Mouse (Mus musculus) hindbrain, embryonic 13.5 days (tissue): ENCODE measurements around the gene Phldb3. TPM values are rescaled to one million over a fixed set of nuclear protein-coding genes. Genes with fewer than 3 reads are reported as not detected.

Experiments used
- ATAC-seq: fragments of 200-750 bp; cut with Nextera tagmentation; 2 replicates; pipeline ENCODE4 v1.8.0; 2017; ENCODE audit warnings: moderate TSS enrichment; ENCODE audit not compliant: low FRiP score
- H3K27ac ChIP-seq: fragments of 300-500 bp; sonication (generic); 2 replicates; pipeline ENCODE4 v1.5.1; 2015; ENCODE audit warnings: inconsistent platforms, mild to moderate bottlenecking, moderate library complexity
- H3K27me3 ChIP-seq: fragments of 300-500 bp; sonication (generic); 2 replicates; pipeline ENCODE4 v1.6.1; 2015; ENCODE audit warnings: mild to moderate bottlenecking, inconsistent platforms
- H3K36me3 ChIP-seq: fragments of 300-500 bp; sonication (generic); 2 replicates; pipeline ENCODE4 v1.6.1; 2015; ENCODE audit warnings: mild to moderate bottlenecking, inconsistent platforms
- H3K4me1 ChIP-seq: fragments of 300-500 bp; sonication (generic); replicated peaks from 2 replicates; pipeline ENCODE4 v1.6.1; 2015; ENCODE audit warnings: inconsistent platforms
- H3K4me2 ChIP-seq: fragments of 300-500 bp; sonication (generic); 2 replicates; pipeline ENCODE4 v1.6.1; 2015; ENCODE audit warnings: inconsistent platforms, mild to moderate bottlenecking, moderate library complexity
- H3K4me3 ChIP-seq: fragments of 300-500 bp; sonication (generic); 2 replicates; pipeline ENCODE4 v1.5.1; 2015; ENCODE audit warnings: mild to moderate bottlenecking, inconsistent platforms
- H3K9ac ChIP-seq: fragments of 300-500 bp; sonication (generic); 2 replicates; pipeline ENCODE4 v1.6.1; 2015; ENCODE audit warnings: mild to moderate bottlenecking, inconsistent platforms
- H3K9me3 ChIP-seq: fragments of 300-500 bp; sonication (generic); 2 replicates; pipeline ENCODE4 v1.6.1; 2016; ENCODE audit warnings: inconsistent platforms
- WGBS: fragments of 180-500 bp; shearing (Covaris S2); methylation state at CpG from one replicate; pipeline ENCODE4 v1.1.7; 2015; 5-methylcytosine and 5-hydroxymethylcytosine counted together
- polyA plus RNA-seq: library from polyadenylated mRNA; unstranded; fragments of >200 nt; fragmentation: Nextera tagmentation; extraction: Ambion mirVana; gene quantifications from 2 replicates; pipeline ENCODE4 v1.2.1, GENCODE M21; 2015

Phldb3 gene
- polyA plus RNA-seq, 1 experiment from 2014 or later: not detected

- 11% methylated on average over 9 of the region's 9 CpGs for WGBS
- H3K4me2 ChIP-seq: no peak overlapping the region
- no peak overlapping the region for H3K4me3 ChIP-seq
- H3K36me3 ChIP-seq: no peaks in the 10 kb centered on the region
- peaks cover 11% of the 10 kb centered on the region for H3K4me1 ChIP-seq
- H3K27ac ChIP-seq: no peak overlapping the region
- no peak for ATAC-seq
- no peak overlapping the region for H3K9ac ChIP-seq
- no peaks in the 10 kb centered on the region for H3K9me3 ChIP-seq
- H3K27me3 ChIP-seq: peaks cover 51% of the 10 kb centered on the region
These were observed 31.9 kb downstream of the Phldb3 start for GRCm38 (mm10) chr7:24642491-24642890.

- no peak for ATAC-seq
- H3K9me3 ChIP-seq: no peaks in the 10 kb centered on the region
- no peak overlapping the region for H3K4me3 ChIP-seq
- H3K4me2 ChIP-seq: no peak overlapping the region
- no peak overlapping the region for H3K9ac ChIP-seq
- peaks cover 31% of the 10 kb centered on the region for H3K27me3 ChIP-seq
- no peak overlapping the region for H3K27ac ChIP-seq
- no peaks in the 10 kb centered on the region for H3K36me3 ChIP-seq
- no peaks in the 10 kb centered on the region for H3K4me1 ChIP-seq
- 86% methylated on average over 6 of the region's 6 CpGs for WGBS
These were observed 33.9 kb downstream of the Phldb3 start for GRCm38 (mm10) chr7:24644492-24644891.

DNA sequence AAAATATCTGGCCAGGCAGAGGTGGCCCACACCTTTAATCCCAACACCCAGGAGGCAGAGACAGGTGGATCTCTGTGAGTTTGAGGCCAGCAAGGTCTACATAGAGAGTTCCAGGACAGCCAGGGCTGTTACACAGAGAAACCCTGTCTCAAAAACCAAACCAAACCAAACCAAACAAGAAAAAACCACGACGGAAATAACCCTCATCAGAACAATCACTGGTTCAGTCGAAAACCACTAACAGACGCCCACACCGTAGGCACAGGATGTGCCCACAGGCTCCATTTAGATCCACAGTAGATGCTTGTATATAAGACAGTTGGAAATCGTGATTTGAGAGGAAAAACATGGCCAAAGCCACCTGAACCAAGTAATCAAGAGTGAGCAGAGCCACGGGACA lies 34.4 kb downstream of the Phldb3 start:
- no peak for ATAC-seq

GRCm38 (mm10) chr7:24646486-24646885 lies 35.9 kb downstream of the Phldb3 start:
- H3K27me3 ChIP-seq: peaks cover 14% of the 10 kb centered on the region
- no peak overlapping the region for H3K9ac ChIP-seq
- no peak overlapping the region for H3K27ac ChIP-seq
- 83% methylated on average over 7 of the region's 7 CpGs for WGBS
- H3K4me2 ChIP-seq: no peak overlapping the region
- H3K4me3 ChIP-seq: no peak overlapping the region
- H3K36me3 ChIP-seq: no peaks in the 10 kb centered on the region
- no peaks in the 10 kb centered on the region for H3K4me1 ChIP-seq
- no peaks in the 10 kb centered on the region for H3K9me3 ChIP-seq
- no peak for ATAC-seq

More for the DNA sequence above, 34.4 kb downstream of the Phldb3 start:
- H3K27me3 ChIP-seq: peaks cover 26% of the 10 kb centered on the region
- no peaks in the 10 kb centered on the region for H3K36me3 ChIP-seq
- no peaks in the 10 kb centered on the region for H3K9me3 ChIP-seq
- no peak overlapping the region for H3K4me2 ChIP-seq
- H3K27ac ChIP-seq: no peak overlapping the region
- 77% methylated on average over 7 of the region's 7 CpGs for WGBS
- no peaks in the 10 kb centered on the region for H3K4me1 ChIP-seq
- H3K9ac ChIP-seq: no peak overlapping the region
- no peak overlapping the region for H3K4me3 ChIP-seq

GRCm38 (mm10) chr7:24653681-24654080 lies 43.1 kb downstream of the Phldb3 start:
- no peak overlapping the region for H3K4me2 ChIP-seq
- H3K27me3 ChIP-seq: no peaks in the 10 kb centered on the region; the same call in 1 of the 2 replicates
- no peaks in the 10 kb centered on the region for H3K4me1 ChIP-seq
- no peak overlapping the region for H3K9ac ChIP-seq
- 22% methylated on average over 7 of the region's 7 CpGs for WGBS
- no peaks in the 10 kb centered on the region; the same call in 1 of the 2 replicates for H3K9me3 ChIP-seq
- no peaks in the 10 kb centered on the region for H3K36me3 ChIP-seq
- no peak overlapping the region for H3K4me3 ChIP-seq
- ATAC-seq: no peak
- no peak overlapping the region for H3K27ac ChIP-seq

DNA sequence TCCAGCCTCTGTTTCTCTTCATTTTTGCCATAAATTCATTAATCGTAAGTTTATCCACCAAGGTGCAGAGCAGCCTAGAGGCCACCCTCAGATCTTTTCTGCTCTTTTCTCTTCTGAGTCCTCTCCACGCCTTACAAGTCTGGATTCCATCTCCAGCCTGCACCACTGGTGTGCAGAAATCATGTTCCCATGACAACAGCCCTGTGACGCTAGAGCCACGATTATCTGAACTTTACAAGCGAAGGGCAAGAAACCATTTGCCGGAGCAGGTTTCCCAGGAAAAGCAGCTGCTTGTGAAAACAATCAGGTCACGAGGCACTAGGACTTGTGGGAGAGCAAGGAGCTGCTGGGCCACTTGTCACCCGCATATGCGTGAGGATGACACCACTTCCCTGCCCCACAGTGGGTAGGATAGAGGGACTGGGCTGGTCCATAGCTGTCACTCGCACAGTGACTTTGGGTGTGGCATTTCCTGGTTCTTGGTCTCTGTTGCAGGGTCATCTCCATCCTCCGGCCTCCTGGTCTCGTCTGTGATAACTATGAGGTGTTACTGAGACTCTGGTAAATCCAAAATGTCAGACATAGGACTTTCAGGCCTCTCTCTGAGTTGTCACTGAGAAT lies 49.3 kb downstream of the Phldb3 start:
- Histone ChIP-seq H3K4me3 (no peak overlapping the region), H3K27ac (no peak overlapping the region), H3K4me2 (no peak overlapping the region), H3K4me1 (no peaks in the 10 kb centered on the region), H3K9me3 (no peaks in the 10 kb centered on the region), H3K36me3 (no peaks in the 10 kb centered on the region), H3K27me3 (no peaks in the 10 kb centered on the region), H3K9ac (no peak overlapping the region)
- 59% methylated on average over 12 of the region's 12 CpGs for WGBS
- no peak for ATAC-seq

DNA sequence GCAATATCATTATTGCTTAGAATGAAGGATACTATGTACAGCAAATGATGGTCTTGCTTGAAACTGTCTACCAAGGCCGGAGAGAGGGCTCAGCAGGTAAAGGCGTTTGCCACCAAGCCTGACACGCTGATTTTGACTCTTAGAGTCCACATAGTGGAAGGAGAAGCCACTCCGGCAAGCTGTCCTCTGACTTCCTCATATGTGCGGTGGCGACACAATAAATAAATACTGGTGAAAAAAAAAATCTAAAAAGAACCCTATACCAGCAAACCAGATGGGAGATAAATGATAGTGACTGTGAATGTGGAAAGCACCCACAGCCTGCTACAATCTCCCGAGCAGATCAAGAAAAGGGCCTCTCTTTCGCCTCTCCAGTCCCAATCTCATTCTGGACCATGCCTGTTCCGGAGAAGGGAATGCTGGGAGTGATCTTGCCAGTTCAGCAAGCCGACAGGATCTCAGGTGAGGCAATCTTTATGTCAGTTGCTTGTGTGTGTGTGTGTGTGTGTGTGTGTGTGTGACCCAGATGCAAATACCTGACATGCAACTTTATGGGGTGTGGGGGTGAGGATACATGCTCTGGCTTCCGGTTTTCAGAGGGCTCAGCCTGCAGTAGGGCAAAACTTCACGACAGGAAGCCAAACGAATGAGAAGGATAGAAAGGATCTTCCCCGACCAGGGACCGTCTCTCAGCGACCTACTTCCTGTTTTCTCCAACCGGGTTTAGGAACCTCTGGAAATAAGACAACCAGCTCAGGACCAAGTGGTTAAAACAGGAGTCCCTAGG lies 50.7 kb downstream of the Phldb3 start:
- Histone ChIP-seq H3K4me3 (no peak overlapping the region), H3K9me3 (no peaks in the 10 kb centered on the region), H3K27ac (no peak overlapping the region), H3K27me3 (no peaks in the 10 kb centered on the region), H3K4me2 (no peak overlapping the region), H3K36me3 (no peaks in the 10 kb centered on the region), H3K9ac (no peak overlapping the region), H3K4me1 (no peaks in the 10 kb centered on the region)
- 74% methylated on average over 17 of the region's 17 CpGs for WGBS
- no peak for ATAC-seq

DNA sequence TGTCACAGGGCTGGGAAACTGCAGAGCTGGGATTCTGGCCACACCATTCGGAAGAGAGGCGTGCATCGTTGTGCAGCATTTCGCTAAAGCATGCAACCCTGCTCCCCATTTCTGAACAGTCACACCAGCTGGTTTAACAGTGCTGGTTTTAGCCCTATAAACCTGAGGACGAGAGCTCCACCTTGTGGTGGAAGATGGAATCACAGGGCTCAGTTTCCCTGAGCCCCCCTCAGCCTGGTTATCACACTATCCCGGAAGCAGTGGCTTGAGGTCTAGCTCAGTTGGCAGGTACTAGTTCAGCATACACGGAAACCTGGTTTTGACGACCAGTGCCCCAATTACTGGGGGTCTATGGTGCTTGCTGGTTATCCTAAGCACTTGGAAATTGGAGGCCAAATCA lies 52.0 kb downstream of the Phldb3 start:
- Histone ChIP-seq H3K27ac (no peak overlapping the region), H3K36me3 (no peaks in the 10 kb centered on the region), H3K9me3 (no peaks in the 10 kb centered on the region), H3K4me1 (no peaks in the 10 kb centered on the region), H3K9ac (no peak overlapping the region), H3K4me2 (no peak overlapping the region), H3K4me3 (no peak overlapping the region), H3K27me3 (no peaks in the 10 kb centered on the region)
- WGBS: 17% methylated on average over 8 of the region's 8 CpGs
- peak; percentile 69 for ATAC-seq

DNA sequence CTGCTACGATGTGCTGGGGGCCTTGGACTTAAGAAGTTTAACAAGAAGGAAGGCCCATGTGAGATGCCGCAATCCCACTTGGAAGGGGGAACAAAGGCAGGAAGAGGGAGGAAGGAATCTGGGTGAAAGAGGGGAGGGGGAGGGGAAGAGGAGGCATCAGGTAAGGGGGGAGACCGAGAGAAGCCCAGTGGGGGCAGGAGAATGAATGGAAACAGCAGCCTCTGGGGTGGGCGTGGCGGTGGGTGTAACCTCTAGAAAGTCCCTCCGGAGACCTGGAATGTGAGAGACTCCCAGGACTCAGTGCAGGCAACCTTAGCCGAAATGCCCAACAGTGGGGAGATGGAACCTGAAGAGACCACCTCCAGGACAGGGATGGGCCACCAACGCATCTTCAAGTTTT lies 53.7 kb downstream of the Phldb3 start:
- no peak overlapping the region for H3K9ac ChIP-seq
- WGBS: 49% methylated on average over 8 of the region's 8 CpGs
- ATAC-seq: no peak

DNA sequence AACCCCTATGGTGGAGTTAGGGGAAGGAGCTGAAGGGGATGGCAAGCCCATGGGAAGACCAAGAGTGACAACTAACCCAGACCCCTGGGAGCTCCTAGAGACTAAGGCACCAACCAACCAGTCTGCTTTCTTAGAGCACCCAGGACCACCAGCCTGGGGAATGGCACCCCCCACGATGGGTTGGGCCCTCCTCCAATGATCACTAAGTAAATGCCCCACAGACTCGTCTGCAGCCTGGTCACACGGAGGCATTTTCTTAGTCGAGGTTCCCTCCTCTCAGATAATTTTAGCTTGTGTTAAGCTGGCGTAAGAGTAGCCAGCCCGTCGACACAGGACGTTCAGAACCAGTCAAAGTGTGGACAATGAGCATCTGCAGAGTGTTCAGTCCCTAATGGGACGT lies 54.4 kb downstream of the Phldb3 start:
- no peaks in the 10 kb centered on the region for H3K27me3 ChIP-seq
- H3K4me2 ChIP-seq: no peak overlapping the region
- no peak overlapping the region for H3K4me3 ChIP-seq
- WGBS: 71% methylated on average over 9 of the region's 9 CpGs
- no peak overlapping the region for H3K9ac ChIP-seq
- H3K4me1 ChIP-seq: no peaks in the 10 kb centered on the region
- no peaks in the 10 kb centered on the region for H3K9me3 ChIP-seq
- ATAC-seq: no peak
- H3K36me3 ChIP-seq: no peaks in the 10 kb centered on the region
- no peak overlapping the region for H3K27ac ChIP-seq

More for the DNA sequence above, 53.7 kb downstream of the Phldb3 start:
- Histone ChIP-seq H3K27me3 (no peaks in the 10 kb centered on the region), H3K9me3 (no peaks in the 10 kb centered on the region), H3K4me2 (no peak overlapping the region), H3K27ac (no peak overlapping the region), H3K4me1 (no peaks in the 10 kb centered on the region), H3K36me3 (no peaks in the 10 kb centered on the region), H3K4me3 (no peak overlapping the region)

DNA sequence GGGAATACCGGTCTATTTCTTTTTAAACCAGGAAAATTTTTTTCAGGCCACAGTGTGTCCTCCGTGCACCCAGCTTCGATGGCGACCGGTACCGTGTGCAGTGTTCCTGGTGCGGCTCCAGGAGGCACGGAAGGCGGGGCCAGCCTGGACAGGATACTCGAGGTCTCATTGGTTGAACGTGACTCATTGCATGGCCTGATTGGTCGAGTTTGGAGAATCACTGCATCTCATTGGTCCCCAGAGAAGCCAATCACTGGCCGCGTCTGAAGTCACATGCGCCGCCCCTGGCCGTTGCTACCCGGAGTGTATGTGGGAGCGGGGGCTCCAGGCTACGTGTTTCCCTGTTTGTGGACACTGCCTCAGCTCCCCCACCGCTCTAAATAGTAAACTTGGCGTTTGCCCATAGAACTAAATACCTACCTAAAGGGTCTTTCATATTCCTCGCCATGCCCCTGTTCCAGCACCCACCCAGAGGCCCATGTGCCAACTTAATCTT lies 61.4 kb downstream of the Phldb3 start:
- H3K36me3 ChIP-seq: no peaks in the 10 kb centered on the region
- no peak overlapping the region for H3K27ac ChIP-seq
- H3K4me2 ChIP-seq: no peak overlapping the region
- no peaks in the 10 kb centered on the region for H3K9me3 ChIP-seq
- no peak overlapping the region for H3K4me3 ChIP-seq
- 94% methylated on average over 23 of the region's 23 CpGs for WGBS
- no peak for ATAC-seq
- no peaks in the 10 kb centered on the region for H3K4me1 ChIP-seq
- H3K27me3 ChIP-seq: no peaks in the 10 kb centered on the region
- H3K9ac ChIP-seq: no peak overlapping the region

DNA sequence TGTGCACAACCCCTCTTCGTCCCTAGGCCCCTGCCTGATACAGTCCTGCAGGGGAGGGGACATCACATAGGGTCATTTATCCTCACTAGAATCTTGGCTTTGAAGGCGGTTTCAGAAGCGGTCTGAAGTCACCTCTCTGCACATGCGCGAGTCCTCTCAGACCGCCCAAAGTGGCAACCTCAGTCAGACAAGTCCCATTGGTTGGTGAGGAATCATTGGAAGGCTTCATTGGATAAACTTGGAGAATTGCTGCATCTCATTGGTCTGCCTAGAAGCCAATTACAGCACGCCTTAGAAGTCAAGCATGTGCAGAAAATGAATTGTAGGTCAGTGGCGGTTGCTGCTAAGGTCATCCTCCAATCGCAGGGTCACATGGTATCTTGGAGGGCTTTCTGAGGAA lies 66.0 kb downstream of the Phldb3 start, which contains the start of gene Tex101:
Gene Tex101 (minus strand): TSS at position 101 of the 400 bp plus-strand sequence.
- ATAC-seq: no peak
- 93% methylated on average over 9 of the region's 9 CpGs for WGBS

More for the DNA sequence above, 66.0 kb downstream of the Phldb3 start, which contains the start of gene Tex101:
- Histone ChIP-seq H3K4me1 (no peaks in the 10 kb centered on the region), H3K27ac (no peak within 1 kb of the TSS), H3K27me3 (no peaks in the 10 kb centered on the region), H3K4me2 (no peak within 1 kb of the TSS), H3K36me3 (no peaks in the 10 kb centered on the region), H3K9me3 (no peaks in the 10 kb centered on the region), H3K9ac (no peak within 1 kb of the TSS), H3K4me3 (no peak within 1 kb of the TSS)
